Mouse (Mus musculus) right cerebral cortex, adult 18-20 months (tissue): ENCODE measurements around the gene Sinhcaf.
"Not testable (repeated sequence)": the region's sequence is repeated elsewhere in the genome, so short reads cannot be mapped to it uniquely, and the experiment has no call there.

Source experiments
- DNase-seq: peaks from one replicate; pipeline ENCODE4 v3.0.0; 2022; ENCODE audit warnings: mixed read lengths

Gene Sinhcaf

GRCm38 (mm10) chr6:148945509-148946408 lies 508 bp downstream of the Sinhcaf start:
- DNase-seq: peak; percentile 13

GRCm38 (mm10) chr6:148944767-148945508 lies 1.3 kb downstream of the Sinhcaf start:
- peak; percentile 10 for DNase-seq

GRCm38 (mm10) chr6:148944344-148944766 lies 1.9 kb downstream of the Sinhcaf start:
- no peak for DNase-seq

GRCm38 (mm10) chr6:148943695-148944094 lies 2.6 kb downstream of the Sinhcaf start:
- no peak for DNase-seq

GRCm38 (mm10) chr6:148942406-148942805 lies 3.9 kb downstream of the Sinhcaf start:
- DNase-seq: no peak

- DNase-seq: no peak
Observed at GRCm38 (mm10) chr6:148941880-148942279, 4.4 kb downstream of the Sinhcaf start.

GRCm38 (mm10) chr6:148940383-148940782 lies 5.9 kb downstream of the Sinhcaf start:
- not testable (repeated sequence) for DNase-seq

- DNase-seq: no peak
Observed at GRCm38 (mm10) chr6:148937693-148938092, 8.6 kb downstream of the Sinhcaf start.

- no peak for DNase-seq
Observed at GRCm38 (mm10) chr6:148934961-148935590, 11.2 kb downstream of the Sinhcaf start.

- DNase-seq: no peak
Observed at GRCm38 (mm10) chr6:148931281-148931680, 15.0 kb downstream of the Sinhcaf start.

- no peak for DNase-seq
Observed at GRCm38 (mm10) chr6:148918841-148919398, 27.3 kb downstream of the Sinhcaf start.

- no peak for DNase-seq
Observed at GRCm38 (mm10) chr6:148917672-148918071, 28.6 kb downstream of the Sinhcaf start.

- no peak for DNase-seq
Observed at GRCm38 (mm10) chr6:148916817-148917216, 29.4 kb downstream of the Sinhcaf start.

GRCm38 (mm10) chr6:148913938-148914337 lies 32.3 kb downstream of the Sinhcaf start:
- peak; percentile 44 for DNase-seq

GRCm38 (mm10) chr6:148911906-148912305 lies 34.4 kb downstream of the Sinhcaf start:
- DNase-seq: not testable (repeated sequence)

GRCm38 (mm10) chr6:148906958-148907357 lies 39.3 kb downstream of the Sinhcaf start:
- DNase-seq: no peak

- DNase-seq: no peak
Observed at GRCm38 (mm10) chr6:148902728-148903127, 43.5 kb downstream of the Sinhcaf start.

GRCm38 (mm10) chr6:148896507-148896851 lies 49.8 kb downstream of the Sinhcaf start:
- DNase-seq: peak; percentile 3

GRCm38 (mm10) chr6:148895773-148896506 lies 50.3 kb downstream of the Sinhcaf start, which contains the start of gene Caprin2:
Gene Caprin2 (minus strand): TSS chr6:148896237.
- DNase-seq: peak; percentile 90

- no peak for DNase-seq
Observed at GRCm38 (mm10) chr6:148894888-148895772, 51.1 kb downstream of the Sinhcaf start.

- DNase-seq: no peak
Observed at GRCm38 (mm10) chr6:148873911-148874310, 72.4 kb downstream of the Sinhcaf start.
